Mouse (Mus musculus) lung, embryonic 15.5 days (tissue): ENCODE measurements at regions not wholly inside any gene's neighbourhood (a gene's known extent, or its start where the extent isn't known, plus 50 kb on each side); places are given as distances from the start of the nearest gene placed in this dataset.

ENCODE experiments used
- ATAC-seq: fragments of 200-750 bp; cut with Nextera tagmentation; 2 replicates; pipeline ENCODE4 v1.8.0; 2017; ENCODE audit warnings: moderate number of reproducible peaks, borderline replicate concordance; ENCODE audit not compliant: low FRiP score, low TSS enrichment; ENCODE audit errors: extremely low read depth
- H3K27ac ChIP-seq: fragments of 300-500 bp; sonication (generic); 2 replicates; pipeline ENCODE4 v1.5.1; 2015; ENCODE audit warnings: moderate library complexity, mild to moderate bottlenecking, inconsistent platforms
- H3K27me3 ChIP-seq: fragments of 300-500 bp; sonication (generic); 2 replicates; pipeline ENCODE4 v1.6.1; 2015; ENCODE audit warnings: inconsistent platforms
- H3K36me3 ChIP-seq: fragments of 300-500 bp; sonication (generic); 2 replicates; pipeline ENCODE4 v1.6.1; 2015; ENCODE audit warnings: inconsistent platforms
- H3K4me1 ChIP-seq: fragments of 300-500 bp; sonication (generic); 2 replicates; pipeline ENCODE4 v1.6.1; 2015; ENCODE audit warnings: inconsistent platforms
- H3K4me2 ChIP-seq: fragments of 300-500 bp; sonication (generic); 2 replicates; pipeline ENCODE4 v1.6.1; 2015; ENCODE audit warnings: inconsistent platforms, mild to moderate bottlenecking, moderate library complexity
- H3K4me3 ChIP-seq: fragments of 300-500 bp; sonication (generic); 2 replicates; pipeline ENCODE4 v1.5.1; 2015; ENCODE audit warnings: mild to moderate bottlenecking, inconsistent platforms
- H3K9ac ChIP-seq: fragments of 300-500 bp; sonication (generic); 2 replicates; pipeline ENCODE4 v1.6.1; 2015; ENCODE audit warnings: inconsistent platforms
- H3K9me3 ChIP-seq: fragments of 300-500 bp; sonication (generic); 2 replicates; pipeline ENCODE4 v1.6.1; 2016; ENCODE audit warnings: inconsistent platforms
- WGBS: fragments of 180-500 bp; shearing (Covaris S2); methylation state at CpG from one replicate; pipeline ENCODE4 v1.1.7; 2015; 5-methylcytosine and 5-hydroxymethylcytosine counted together

GRCm38 (mm10) chr14:58356824-58357223 is 286.5 kb downstream of the Fgf9 start:
- Histone ChIP-seq H3K36me3 (no peaks in the 10 kb centered on the region), H3K9me3 (no peaks in the 10 kb centered on the region), H3K9ac (no peak overlapping the region), H3K4me2 (no peak overlapping the region), H3K4me3 (no peak overlapping the region), H3K27ac (no peak overlapping the region), H3K27me3 (no peaks in the 10 kb centered on the region), H3K4me1 (peaks cover 12% of the 10 kb centered on the region)
- WGBS, result 81% methylated on average over 2 of the region's 2 CpGs
- no peak for ATAC-seq

DNA sequence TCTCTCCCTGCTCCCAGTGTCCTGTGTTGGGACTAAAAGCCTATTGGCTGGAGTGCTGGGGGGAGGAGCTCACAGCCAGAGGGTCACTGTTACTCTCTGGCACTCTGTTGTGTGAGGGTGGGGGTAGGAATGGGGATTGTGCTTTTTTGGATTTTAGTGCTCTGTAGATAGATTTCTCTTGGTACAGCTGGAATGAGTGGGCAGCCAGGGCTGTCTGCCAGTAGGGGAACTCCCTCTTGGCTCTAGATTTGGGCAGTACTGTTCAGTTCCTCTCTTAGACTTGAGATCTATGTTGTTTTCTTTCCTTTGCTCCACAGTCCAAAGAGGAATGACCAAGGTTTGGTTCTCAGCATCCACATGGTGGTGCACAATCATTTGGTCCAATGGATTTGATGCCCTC is 282.6 kb downstream of the Fgf9 start:
- Histone ChIP-seq H3K27me3 (no peaks in the 10 kb centered on the region), H3K4me1 (peaks cover 12% of the 10 kb centered on the region), H3K9ac (no peak overlapping the region)

GRCm38 (mm10) chr14:58336148-58336547 is 265.8 kb downstream of the Fgf9 start:
- Histone ChIP-seq H3K27ac (no peak overlapping the region), H3K4me2 (no peak overlapping the region), H3K9me3 (no peaks in the 10 kb centered on the region), H3K9ac (no peak overlapping the region), H3K4me3 (no peak overlapping the region), H3K36me3 (no peaks in the 10 kb centered on the region), H3K27me3 (no peaks in the 10 kb centered on the region), H3K4me1 (no peaks in the 10 kb centered on the region)
- ATAC-seq, result no peak
- 88% methylated on average over 14 of the region's 14 CpGs for WGBS

More for the DNA sequence above, 282.6 kb downstream of the Fgf9 start:
- Histone ChIP-seq H3K27ac (no peak overlapping the region), H3K9me3 (no peaks in the 10 kb centered on the region), H3K36me3 (no peaks in the 10 kb centered on the region), H3K4me2 (no peak overlapping the region), H3K4me3 (no peak overlapping the region)
- no peak for ATAC-seq

DNA sequence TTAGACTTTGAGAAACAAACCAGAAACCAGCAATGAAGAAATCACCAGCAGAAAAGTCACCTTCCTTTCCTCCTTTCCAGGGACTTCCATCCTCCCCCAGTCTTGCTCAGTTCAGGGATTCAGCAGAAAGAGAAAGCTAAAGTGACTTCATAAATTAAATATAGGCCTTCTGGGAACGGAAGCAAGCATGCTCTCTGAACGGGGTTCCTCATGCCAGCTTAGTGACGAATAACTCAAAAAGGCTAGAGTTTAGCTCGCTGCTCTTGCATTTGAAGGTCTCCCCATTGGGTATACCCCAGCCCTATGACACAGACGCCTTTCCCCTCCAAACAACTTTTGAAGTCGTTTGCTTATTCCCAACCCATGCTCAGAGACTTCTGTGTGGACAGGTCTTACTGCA is 252.8 kb downstream of the Fgf9 start:
- H3K4me3 ChIP-seq, result no peak overlapping the region
- H3K27me3 ChIP-seq, result no peaks in the 10 kb centered on the region
- 67% methylated on average over 6 of the region's 6 CpGs for WGBS
- H3K4me1 ChIP-seq, result no peaks in the 10 kb centered on the region
- ATAC-seq, result no peak
- H3K36me3 ChIP-seq, result no peaks in the 10 kb centered on the region
- no peaks in the 10 kb centered on the region for H3K9me3 ChIP-seq
- H3K27ac ChIP-seq, result no peak overlapping the region
- no peak overlapping the region for H3K4me2 ChIP-seq
- no peak overlapping the region for H3K9ac ChIP-seq

DNA sequence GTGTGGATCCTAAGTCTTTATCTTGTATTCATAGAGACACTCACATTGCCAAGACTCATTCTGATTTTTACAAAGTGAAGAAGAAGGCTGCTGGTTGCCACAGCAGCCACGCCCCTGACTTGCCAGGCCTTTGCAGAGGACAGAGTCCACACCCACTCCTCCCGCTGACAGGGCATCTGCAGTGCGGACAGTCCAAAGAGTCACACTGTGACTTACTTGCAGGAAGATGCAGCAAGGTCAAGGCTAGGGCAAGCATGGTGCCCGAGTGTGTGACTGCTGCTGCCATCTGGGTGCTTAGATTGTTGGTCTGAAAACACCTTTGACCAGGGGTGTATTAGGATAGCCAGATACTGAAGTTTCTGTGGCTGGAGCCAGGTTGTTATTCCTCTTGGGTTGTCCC is 252.1 kb downstream of the Fgf9 start:
- Histone ChIP-seq H3K4me1 (0 out of 2 replicates have a peak, but pooled peaks cover 4% of the 10 kb centered on the region), H3K9me3 (no peaks in the 10 kb centered on the region), H3K36me3 (no peaks in the 10 kb centered on the region), H3K27ac (no peak overlapping the region), H3K9ac (no peak overlapping the region), H3K4me3 (no peak overlapping the region), H3K4me2 (no peak overlapping the region), H3K27me3 (no peaks in the 10 kb centered on the region)
- no peak for ATAC-seq
- 66% methylated on average over 4 of the region's 4 CpGs for WGBS

GRCm38 (mm10) chr14:58321875-58322274 is 251.5 kb downstream of the Fgf9 start:
- ATAC-seq, result no peak
- no peak overlapping the region for H3K4me2 ChIP-seq
- H3K27me3 ChIP-seq, result no peaks in the 10 kb centered on the region
- no peaks in the 10 kb centered on the region for H3K9me3 ChIP-seq
- no peaks in the 10 kb centered on the region for H3K36me3 ChIP-seq
- no peak overlapping the region for H3K4me3 ChIP-seq
- no peak overlapping the region for H3K27ac ChIP-seq
- 86% methylated on average over 10 of the region's 10 CpGs for WGBS
- 0 out of 2 replicates have a peak, but pooled peaks cover 4% of the 10 kb centered on the region for H3K4me1 ChIP-seq
- H3K9ac ChIP-seq, result no peak overlapping the region

DNA sequence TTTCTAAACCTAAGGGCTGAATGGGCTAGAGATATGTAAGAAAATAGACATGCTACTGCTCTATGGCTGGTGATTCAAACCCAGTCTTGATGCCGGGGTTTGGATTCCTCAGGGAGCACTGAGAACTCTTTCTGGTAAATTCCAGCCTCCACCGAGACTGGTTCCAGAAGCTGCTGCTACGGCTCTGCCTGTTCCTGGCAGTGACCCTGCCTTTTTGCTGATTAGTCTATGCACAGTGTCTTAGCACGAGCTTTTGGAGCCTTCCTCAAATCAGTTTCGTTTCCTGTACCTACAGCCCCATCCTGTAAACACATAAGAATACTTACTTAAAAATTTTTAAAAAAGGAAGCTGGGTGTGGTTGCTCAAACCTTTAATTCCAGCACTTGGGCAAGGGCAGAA is 250.9 kb downstream of the Fgf9 start:
- H3K9me3 ChIP-seq, result no peaks in the 10 kb centered on the region
- H3K4me2 ChIP-seq, result no peak overlapping the region
- no peak for ATAC-seq
- 63% methylated on average over 5 of the region's 5 CpGs for WGBS
- H3K9ac ChIP-seq, result no peak overlapping the region
- H3K4me3 ChIP-seq, result no peak overlapping the region
- no peak overlapping the region for H3K27ac ChIP-seq
- H3K36me3 ChIP-seq, result no peaks in the 10 kb centered on the region
- 0 out of 2 replicates have a peak, but pooled peaks cover 4% of the 10 kb centered on the region for H3K4me1 ChIP-seq
- H3K27me3 ChIP-seq, result no peaks in the 10 kb centered on the region

DNA sequence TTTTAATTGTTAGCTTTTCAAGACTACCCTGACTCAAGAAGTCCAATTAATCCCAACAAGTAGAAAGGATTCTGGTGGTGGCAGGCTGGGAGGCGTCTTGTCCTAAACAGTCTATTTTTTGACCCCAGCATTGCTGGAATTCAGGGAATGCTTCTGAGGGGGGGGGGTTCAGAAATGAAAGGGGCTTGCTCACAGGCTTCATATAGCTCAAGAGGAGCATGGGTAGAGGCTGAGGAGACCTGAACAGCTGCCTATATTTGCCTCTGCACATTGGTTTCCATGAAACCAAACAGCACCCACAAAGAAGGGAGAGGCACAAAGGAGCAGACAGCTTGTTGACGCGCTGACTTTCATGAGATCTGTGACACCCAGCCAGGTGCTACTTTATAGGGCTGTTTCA is 247.3 kb downstream of the Fgf9 start:
- WGBS, result 65% methylated on average over 3 of the region's 3 CpGs
- H3K27ac ChIP-seq, result no peak overlapping the region

GRCm38 (mm10) chr14:58317231-58317630 is 246.9 kb downstream of the Fgf9 start:
- ATAC-seq, result no peak
- Histone ChIP-seq H3K4me2 (no peak overlapping the region), H3K9ac (no peak overlapping the region), H3K27me3 (no peaks in the 10 kb centered on the region), H3K9me3 (no peaks in the 10 kb centered on the region), H3K27ac (no peak overlapping the region), H3K4me1 (0 out of 2 replicates have a peak, but pooled peaks cover 4% of the 10 kb centered on the region), H3K4me3 (no peak overlapping the region), H3K36me3 (no peaks in the 10 kb centered on the region)
- 32% methylated on average over 4 of the region's 4 CpGs for WGBS

More for the DNA sequence above, 247.3 kb downstream of the Fgf9 start:
- Histone ChIP-seq H3K4me1 (0 out of 2 replicates have a peak, but pooled peaks cover 4% of the 10 kb centered on the region), H3K9me3 (no peaks in the 10 kb centered on the region), H3K9ac (no peak overlapping the region), H3K4me2 (no peak overlapping the region), H3K4me3 (no peak overlapping the region), H3K36me3 (no peaks in the 10 kb centered on the region), H3K27me3 (no peaks in the 10 kb centered on the region)
- ATAC-seq, result no peak

GRCm38 (mm10) chr14:58307695-58308094 is 237.3 kb downstream of the Fgf9 start:
- H3K4me2 ChIP-seq, result no peak overlapping the region
- no peak overlapping the region for H3K27ac ChIP-seq
- 82% methylated on average over 6 of the region's 6 CpGs for WGBS
- no peak overlapping the region for H3K4me3 ChIP-seq
- H3K4me1 ChIP-seq, result no peaks in the 10 kb centered on the region
- H3K9me3 ChIP-seq, result no peaks in the 10 kb centered on the region; the same call in 1 of the 2 replicates
- H3K27me3 ChIP-seq, result no peaks in the 10 kb centered on the region
- H3K36me3 ChIP-seq, result no peaks in the 10 kb centered on the region
- no peak overlapping the region for H3K9ac ChIP-seq
- no peak for ATAC-seq

GRCm38 (mm10) chr14:58306832-58307521 is 236.6 kb downstream of the Fgf9 start:
- Histone ChIP-seq H3K4me1 (no peaks in the 10 kb centered on the region), H3K4me2 (no peak overlapping the region), H3K9ac (no peak overlapping the region), H3K36me3 (no peaks in the 10 kb centered on the region), H3K27ac (no peak overlapping the region), H3K27me3 (no peaks in the 10 kb centered on the region), H3K9me3 (no peaks in the 10 kb centered on the region; the same call in 1 of the 2 replicates), H3K4me3 (no peak overlapping the region)
- WGBS, result 80% methylated on average over 11 of the region's 11 CpGs
- ATAC-seq, result no peak

- Histone ChIP-seq H3K36me3 (no peaks in the 10 kb centered on the region), H3K27ac (peak overlapping the region; percentile 58), H3K4me2 (no peak overlapping the region), H3K4me1 (peaks cover 11% of the 10 kb centered on the region), H3K27me3 (no peaks in the 10 kb centered on the region), H3K9ac (no peak overlapping the region), H3K9me3 (no peaks in the 10 kb centered on the region), H3K4me3 (no peak overlapping the region)
- ATAC-seq, result peak; percentile 72
- WGBS, result 21% methylated on average over 10 of the region's 10 CpGs
Observed at GRCm38 (mm10) chr14:58300411-58300887, 230.1 kb downstream of the Fgf9 start.
